Comparison of ENCODE assay signal across 8 mouse cellular contexts in genomic region chr4:118272258-118272657, GRCm38 (mm10). TPM values are rescaled to one million over a fixed set of nuclear protein-coding genes. Genes with fewer than 3 reads are reported as not detected.
DNase-seq lines count a peak whose midpoint lies in the region; ATAC-seq lines count a peak whose summit lies in the region.

No protein-coding gene starts in this region.

- H3K4me1 ChIP-seq in forebrain, embryonic 10.5 days = peaks cover 86% of the 10 kb centered on the region
- peaks cover 50% of the 10 kb centered on the region for H3K4me1 ChIP-seq in forebrain, embryonic 16.5 days (replicated peaks; ENCODE audit: control insufficient read depth, insufficient read depth, low read length)
- H3K4me1 ChIP-seq in hindbrain, embryonic 15.5 days (replicated peaks) = peaks cover 59% of the 10 kb centered on the region

- H3K9ac ChIP-seq in forebrain, embryonic 16.5 days (replicated peaks; ENCODE audit: low read depth, low read length) = no peak overlapping the region
- no peak overlapping the region for H3K9ac ChIP-seq in hindbrain, embryonic 15.5 days

- H3K9me3 ChIP-seq in forebrain, embryonic 10.5 days = peaks cover 11% of the 10 kb centered on the region; the same call in 1 of the 2 replicates
- peaks cover 3% of the 10 kb centered on the region; the same call in 1 of the 2 replicates for H3K9me3 ChIP-seq in forebrain, embryonic 16.5 days (ENCODE audit: control insufficient read depth, low read length)
- H3K9me3 ChIP-seq in hindbrain, embryonic 15.5 days = no peaks in the 10 kb centered on the region

- H3K4me3 ChIP-seq in forebrain, embryonic 10.5 days = no peak overlapping the region
- H3K4me3 ChIP-seq in forebrain, embryonic 16.5 days (replicated peaks; ENCODE audit: low read length) = no peak overlapping the region
- no peak overlapping the region for H3K4me3 ChIP-seq in hindbrain, embryonic 15.5 days

- no peak for ATAC-seq in forebrain, embryonic 16.5 days
- no peak for ATAC-seq in hindbrain, embryonic 15.5 days (ENCODE audit: low FRiP score, low read depth)
- no peak for ATAC-seq in inflammation-experienced regulatory T-cells, adult 6 months

- peaks cover 98% of the 10 kb centered on the region for H3K36me3 ChIP-seq in forebrain, embryonic 10.5 days (replicated peaks)
- H3K36me3 ChIP-seq in forebrain, embryonic 16.5 days (ENCODE audit: control insufficient read depth, insufficient read depth) = peaks cover 6% of the 10 kb centered on the region; the same call in 1 of the 2 replicates
- peaks cover 20% of the 10 kb centered on the region; the same call in 1 of the 2 replicates for H3K36me3 ChIP-seq in hindbrain, embryonic 15.5 days

- DNase-seq in forebrain, embryonic 10.5 days (ENCODE audit: extremely low spot score, low spot score) = no peak
- DNase-seq in cerebellum, adult 9-11 months = peak; percentile 62
- DNase-seq in lung, adult 18-20 months = peak; percentile 89 to 94
- no peak for DNase-seq in layer of hippocampus, postnatal 25 days (ENCODE audit: extremely low spot score in 1 of 2, low spot score in 1 of 2)
- DNase-seq in thymus, postnatal 36 days = no peak

- H3K4me2 ChIP-seq in forebrain, embryonic 16.5 days (ENCODE audit: low read length) = no peak overlapping the region
- no peak overlapping the region for H3K4me2 ChIP-seq in hindbrain, embryonic 15.5 days

- no peaks in the 10 kb centered on the region for H3K27me3 ChIP-seq in forebrain, embryonic 10.5 days (ENCODE audit: poor library complexity, severe bottlenecking)
- H3K27me3 ChIP-seq in forebrain, embryonic 16.5 days (replicated peaks; ENCODE audit: control insufficient read depth, insufficient read depth, low read length) = no peaks in the 10 kb centered on the region
- no peaks in the 10 kb centered on the region for H3K27me3 ChIP-seq in hindbrain, embryonic 15.5 days

- peak overlapping the region; percentile 96 for H3K27ac ChIP-seq in forebrain, embryonic 10.5 days
- no peak overlapping the region for H3K27ac ChIP-seq in forebrain, embryonic 16.5 days (ENCODE audit: low read length)
- H3K27ac ChIP-seq in hindbrain, embryonic 15.5 days (replicated peaks) = 0 out of 2 replicates have a peak overlapping the region, but pooled peaks have one; percentile 2

- WGBS in forebrain, embryonic 10.5 days = 39% methylated on average over 5 of the region's 5 CpGs
- WGBS in forebrain, embryonic 16.5 days = 25% methylated on average over 5 of the region's 5 CpGs
- WGBS in hindbrain, embryonic 15.5 days = 56% methylated on average over 5 of the region's 5 CpGs

RNA-seq across cellular contexts. Expression of gene Ptprf, which starts 18.9 kb away (rescaled TPM):
- polyA plus RNA-seq in forebrain, embryonic 10.5 days (2016; fragmentation: Nextera tagmentation; extraction: Ambion mirVana) = 99.7 and 102 TPM in 2 replicates
- polyA plus RNA-seq in forebrain, embryonic 16.5 days (2015; fragmentation: Nextera tagmentation; extraction: Ambion mirVana) = 77.0 and 81.6 TPM in 2 replicates
- 80.0 and 86.3 TPM in 2 replicates for polyA plus RNA-seq in hindbrain, embryonic 15.5 days (2015; fragmentation: Nextera tagmentation; extraction: Ambion mirVana)
- 10 to 100 TPM; 86.9 to 88.0 TPM for total RNA-seq in layer of hippocampus, postnatal 25 days (2021)
- polyA plus RNA-seq in inflammation-experienced regulatory T-cells, adult 6 months (2017; shearing (Covaris generic)) = under 1 TPM; 0.11 to 0.92 (median 0.56) TPM

Comparison
In these comparisons a context has a peak if more than half of its experiments do, and no peak if none do; other contexts are left out.
1. DNase-seq: peak in cerebellum, adult 9-11 months (single experiment) and lung, adult 18-20 months (2 of 2); none in forebrain, embryonic 10.5 days (single experiment), layer of hippocampus, postnatal 25 days (0 of 2) and thymus, postnatal 36 days (0 of 2).
2. RNA of gene Ptprf, which starts 18.9 kb away (polyA plus RNA-seq): 99.7 to 102 TPM in forebrain, embryonic 10.5 days, 80.0 to 86.3 TPM in hindbrain, embryonic 15.5 days and 77.0 to 81.6 TPM in forebrain, embryonic 16.5 days; 0.11 to 0.92 TPM in inflammation-experienced regulatory T-cells, adult 6 months; every median in the first group is over 10 times any median in the second.